Mouse (Mus musculus): ENCODE results near the gene Gm38392. TPM values are rescaled to one million over a fixed set of nuclear protein-coding genes. Genes with fewer than 3 reads are reported as not detected.
"Not testable (repeated sequence)": the region's sequence is repeated elsewhere in the genome, so short reads cannot be mapped to it uniquely, and the experiment has no call there.

The Gm38392 gene
- 0.30 TPM in 1 of 2 replicates, not detected in the other for polyA plus RNA-seq (2012; rRNA removed)

- DNase-seq (ENCODE audit: low read depth, low spot score): no peak
- WGBS: 97% methylated on average over 4 of the region's 4 CpGs
These were observed at the start of gene Gm38392 for GRCm38 (mm10) chr3:88287110-88287509. Gene Gm38392 (minus strand): TSS chr3:88287210.

- 1% methylated on average over 65 of the region's 66 CpGs for WGBS
- peak; percentile 81 for DNase-seq (ENCODE audit: low read depth, low spot score)
These were observed 49.3 kb upstream of the Gm38392 start, which contains the start of the genes Tmem79 and Smg5 for GRCm38 (mm10) chr3:88336058-88337013. Gene Tmem79 (minus strand): TSS chr3:88336148. Gene Smg5 (plus strand): TSS chr3:88336260.

- WGBS: under 1% methylated on average over 27 of the region's 27 CpGs
- no peak for DNase-seq (ENCODE audit: low read depth, low spot score)
These were observed 48.5 kb upstream of the Gm38392 start for GRCm38 (mm10) chr3:88335436-88336053.

- DNase-seq (ENCODE audit: low read depth, low spot score): no peak
These were observed 48.0 kb upstream of the Gm38392 start for GRCm38 (mm10) chr3:88334902-88335435.

GRCm38 (mm10) chr3:88334029-88334658, 47.1 kb upstream of the Gm38392 start:
- WGBS: 21% methylated on average over 12 of the region's 12 CpGs
- peak; percentile 89 for DNase-seq (ENCODE audit: low read depth, low spot score)

More at GRCm38 (mm10) chr3:88334902-88335435, 48.0 kb upstream of the Gm38392 start:
- WGBS: 16% methylated on average over 3 of the region's 3 CpGs

GRCm38 (mm10) chr3:88331282-88331681, 44.3 kb upstream of the Gm38392 start:
- DNase-seq (ENCODE audit: low read depth, low spot score): no peak
- 19% methylated on average over 2 of the region's 2 CpGs for WGBS

- no peak for DNase-seq (ENCODE audit: low read depth, low spot score)
- 59% methylated on average over 5 of the region's 5 CpGs for WGBS
These were observed 41.9 kb upstream of the Gm38392 start for GRCm38 (mm10) chr3:88328956-88329355.

- WGBS: under 1% methylated on average over 10 of the region's 10 CpGs
- DNase-seq (ENCODE audit: low read depth, low spot score): no peak
These were observed 38.0 kb upstream of the Gm38392 start, which contains the start of gene Glmp for GRCm38 (mm10) chr3:88324951-88325405. Gene Glmp (plus strand): TSS chr3:88325023.

GRCm38 (mm10) chr3:88299172-88299571, 12.2 kb upstream of the Gm38392 start:
- WGBS: 39% methylated on average over 1 of the region's 1 CpGs
- DNase-seq (ENCODE audit: low read depth, low spot score): no peak

GRCm38 (mm10) chr3:88297321-88297851, 10.4 kb upstream of the Gm38392 start:
- DNase-seq (ENCODE audit: low read depth, low spot score): peak; percentile 27
- 2% methylated on average over 30 of the region's 30 CpGs for WGBS

GRCm38 (mm10) chr3:88296561-88297318, 9.7 kb upstream of the Gm38392 start, which contains the start of the genes Tsacc and Cct3:
Gene Tsacc (minus strand): TSS chr3:88296999.
Gene Cct3 (plus strand): TSS chr3:88297116.
- DNase-seq (ENCODE audit: low read depth, low spot score): peak; percentile 99
- WGBS: under 1% methylated on average over 44 of the region's 44 CpGs

- no peak for DNase-seq (ENCODE audit: low read depth, low spot score)
- under 1% methylated on average over 12 of the region's 12 CpGs for WGBS
These were observed 9.1 kb upstream of the Gm38392 start for GRCm38 (mm10) chr3:88296110-88296560.

GRCm38 (mm10) chr3:88295272-88295671, 8.3 kb upstream of the Gm38392 start:
- DNase-seq (ENCODE audit: low read depth, low spot score): not testable (repeated sequence)
- WGBS: 32% methylated on average over 1 of the region's 1 CpGs

- no peak for DNase-seq (ENCODE audit: low read depth, low spot score)
- 46% methylated on average over 4 of the region's 4 CpGs for WGBS
These were observed 5.0 kb upstream of the Gm38392 start for GRCm38 (mm10) chr3:88291970-88292369.

GRCm38 (mm10) chr3:88288133-88288713, 1.2 kb upstream of the Gm38392 start:
- DNase-seq (ENCODE audit: low read depth, low spot score): not testable (repeated sequence)
- WGBS: 50% methylated on average over 9 of the region's 10 CpGs

- not testable (repeated sequence) for DNase-seq (ENCODE audit: low read depth, low spot score)
- WGBS: no CpG with 5 or more reads among the region's 2 CpGs
These were observed 1.5 kb downstream of the Gm38392 start for GRCm38 (mm10) chr3:88285565-88285895.

GRCm38 (mm10) chr3:88284815-88285564, 2.0 kb downstream of the Gm38392 start:
- DNase-seq (ENCODE audit: low read depth, low spot score): not testable (repeated sequence)
- 94% methylated on average over 14 of the region's 14 CpGs for WGBS
